Mouse (Mus musculus) cerebellum, adult 2 months (tissue): ENCODE results near the gene Ugt1a6b.

Experiments used
- CTCF ChIP-seq: fragments of 200-500 bp; IDR thresholded peaks from 2 replicates; pipeline ENCODE4 v1.5.1; 2011; ENCODE audit warnings: low read depth, mild to moderate bottlenecking, control low read depth, low read length, moderate library complexity, borderline replicate concordance; ENCODE audit not compliant: insufficient read depth
- POLR2A ChIP-seq: fragments of 200-500 bp; IDR thresholded peaks from 2 replicates; pipeline ENCODE4 v1.6.1; 2011; ENCODE audit warnings: low read length, control low read depth, borderline replicate concordance; ENCODE audit not compliant: insufficient read depth

- TF ChIP-seq POLR2A = no peak
- no peak for TF ChIP-seq CTCF
Observed at GRCm38 (mm10) chr1:88224029-88224776, 121.2 kb downstream of the Ugt1a6b start.
